Mouse (Mus musculus): ENCODE measurements at regions not wholly inside any gene's neighbourhood (a gene's known extent, or its start where the extent isn't known, plus 50 kb on each side); places are given as distances from the start of the nearest gene placed in this dataset.

- no peak for ATAC-seq
- Histone ChIP-seq H3K9me3 (ENCODE audit: control insufficient read depth) (no peaks in the 10 kb centered on the region), H3K27me3 (replicated peaks; ENCODE audit: control insufficient read depth, insufficient read depth, low read length) (no peaks in the 10 kb centered on the region), H3K4me2 (replicated peaks; ENCODE audit: low read depth) (no peak overlapping the region), H3K9ac (ENCODE audit: low read depth, low read length) (no peak overlapping the region), H3K36me3 (ENCODE audit: control insufficient read depth, insufficient read depth) (no peaks in the 10 kb centered on the region), H3K27ac (ENCODE audit: low read depth, low read length) (no peak overlapping the region), H3K4me3 (ENCODE audit: low read depth, low read length) (no peak overlapping the region), H3K4me1 (replicated peaks; ENCODE audit: control insufficient read depth, insufficient read depth, low read length) (no peaks in the 10 kb centered on the region)
- TF ChIP-seq CTCF (IDR thresholded peaks at IDR 0.05; ENCODE audit: low read depth): no peak
- WGBS: 85% methylated on average over 5 of the region's 5 CpGs
These were observed 64.8 kb upstream of the Zfp706 start for GRCm38 (mm10) chr15:37072202-37072862.

- TF ChIP-seq CTCF (IDR thresholded peaks at IDR 0.05; ENCODE audit: low read depth): no peak
- H3K9me3 ChIP-seq (ENCODE audit: control insufficient read depth): no peaks in the 10 kb centered on the region
- H3K4me3 ChIP-seq (ENCODE audit: low read depth, low read length): no peak overlapping the region
- WGBS: 63% methylated on average over 3 of the region's 3 CpGs
- H3K27ac ChIP-seq (ENCODE audit: low read depth, low read length): no peak overlapping the region
- H3K4me1 ChIP-seq (replicated peaks; ENCODE audit: control insufficient read depth, insufficient read depth, low read length): no peaks in the 10 kb centered on the region
- H3K9ac ChIP-seq (ENCODE audit: low read depth, low read length): no peak overlapping the region
- no peak overlapping the region for H3K4me2 ChIP-seq (replicated peaks; ENCODE audit: low read depth)
- H3K27me3 ChIP-seq (replicated peaks; ENCODE audit: control insufficient read depth, insufficient read depth, low read length): no peaks in the 10 kb centered on the region
- no peaks in the 10 kb centered on the region for H3K36me3 ChIP-seq (ENCODE audit: control insufficient read depth, insufficient read depth)
- ATAC-seq: no peak
These were observed 62.6 kb upstream of the Zfp706 start for GRCm38 (mm10) chr15:37070188-37070587.

GRCm38 (mm10) chr15:37067326-37067725, 59.8 kb upstream of the Zfp706 start:
- Histone ChIP-seq H3K4me3 (ENCODE audit: low read depth, low read length) (no peak overlapping the region), H3K36me3 (ENCODE audit: control insufficient read depth, insufficient read depth) (no peaks in the 10 kb centered on the region), H3K4me2 (replicated peaks; ENCODE audit: low read depth) (no peak overlapping the region), H3K27ac (ENCODE audit: low read depth, low read length) (no peak overlapping the region), H3K27me3 (replicated peaks; ENCODE audit: control insufficient read depth, insufficient read depth, low read length) (no peaks in the 10 kb centered on the region), H3K9me3 (ENCODE audit: control insufficient read depth) (no peaks in the 10 kb centered on the region), H3K4me1 (replicated peaks; ENCODE audit: control insufficient read depth, insufficient read depth, low read length) (no peaks in the 10 kb centered on the region), H3K9ac (ENCODE audit: low read depth, low read length) (no peak overlapping the region)
- WGBS: 64% methylated on average over 4 of the region's 4 CpGs
- TF ChIP-seq CTCF (IDR thresholded peaks at IDR 0.05; ENCODE audit: low read depth): no peak
- ATAC-seq: no peak

- ATAC-seq: no peak
- no peaks in the 10 kb centered on the region for H3K9me3 ChIP-seq (ENCODE audit: control insufficient read depth)
- H3K27ac ChIP-seq (ENCODE audit: low read depth, low read length): no peak overlapping the region
- no peak for TF ChIP-seq CTCF (IDR thresholded peaks at IDR 0.05; ENCODE audit: low read depth)
- H3K9ac ChIP-seq (ENCODE audit: low read depth, low read length): no peak overlapping the region
- H3K36me3 ChIP-seq (ENCODE audit: control insufficient read depth, insufficient read depth): no peaks in the 10 kb centered on the region
- no peaks in the 10 kb centered on the region for H3K27me3 ChIP-seq (replicated peaks; ENCODE audit: control insufficient read depth, insufficient read depth, low read length)
- H3K4me3 ChIP-seq (ENCODE audit: low read depth, low read length): no peak overlapping the region
- WGBS: 82% methylated on average over 9 of the region's 9 CpGs
- H3K4me1 ChIP-seq (replicated peaks; ENCODE audit: control insufficient read depth, insufficient read depth, low read length): no peaks in the 10 kb centered on the region
- H3K4me2 ChIP-seq (replicated peaks; ENCODE audit: low read depth): no peak overlapping the region
These were observed 58.5 kb upstream of the Zfp706 start for GRCm38 (mm10) chr15:37065926-37066550.

GRCm38 (mm10) chr15:37065408-37065807, 57.8 kb upstream of the Zfp706 start:
- no peak for ATAC-seq
- no peaks in the 10 kb centered on the region for H3K9me3 ChIP-seq (ENCODE audit: control insufficient read depth)
- H3K36me3 ChIP-seq (ENCODE audit: control insufficient read depth, insufficient read depth): no peaks in the 10 kb centered on the region
- 88% methylated on average over 6 of the region's 6 CpGs for WGBS
- H3K27ac ChIP-seq (ENCODE audit: low read depth, low read length): no peak overlapping the region
- no peaks in the 10 kb centered on the region for H3K4me1 ChIP-seq (replicated peaks; ENCODE audit: control insufficient read depth, insufficient read depth, low read length)
- no peak overlapping the region for H3K4me2 ChIP-seq (replicated peaks; ENCODE audit: low read depth)
- H3K9ac ChIP-seq (ENCODE audit: low read depth, low read length): no peak overlapping the region
- no peak for TF ChIP-seq CTCF (IDR thresholded peaks at IDR 0.05; ENCODE audit: low read depth)
- H3K4me3 ChIP-seq (ENCODE audit: low read depth, low read length): no peak overlapping the region
- no peaks in the 10 kb centered on the region for H3K27me3 ChIP-seq (replicated peaks; ENCODE audit: control insufficient read depth, insufficient read depth, low read length)

GRCm38 (mm10) chr15:37063781-37064383, 56.3 kb upstream of the Zfp706 start:
- no peaks in the 10 kb centered on the region for H3K27me3 ChIP-seq (replicated peaks; ENCODE audit: control insufficient read depth, insufficient read depth, low read length)
- no peak overlapping the region for H3K9ac ChIP-seq (ENCODE audit: low read depth, low read length)
- H3K27ac ChIP-seq (ENCODE audit: low read depth, low read length): no peak overlapping the region
- no peak for TF ChIP-seq CTCF (IDR thresholded peaks at IDR 0.05; ENCODE audit: low read depth)
- ATAC-seq: no peak
- no peaks in the 10 kb centered on the region for H3K36me3 ChIP-seq (ENCODE audit: control insufficient read depth, insufficient read depth)
- WGBS: 84% methylated on average over 6 of the region's 6 CpGs
- no peaks in the 10 kb centered on the region for H3K4me1 ChIP-seq (replicated peaks; ENCODE audit: control insufficient read depth, insufficient read depth, low read length)
- H3K9me3 ChIP-seq (ENCODE audit: control insufficient read depth): no peaks in the 10 kb centered on the region
- H3K4me3 ChIP-seq (ENCODE audit: low read depth, low read length): no peak overlapping the region
- no peak overlapping the region for H3K4me2 ChIP-seq (replicated peaks; ENCODE audit: low read depth)
